8 mouse cellular contexts compared by ENCODE assay signal in the genomic region with DNA sequence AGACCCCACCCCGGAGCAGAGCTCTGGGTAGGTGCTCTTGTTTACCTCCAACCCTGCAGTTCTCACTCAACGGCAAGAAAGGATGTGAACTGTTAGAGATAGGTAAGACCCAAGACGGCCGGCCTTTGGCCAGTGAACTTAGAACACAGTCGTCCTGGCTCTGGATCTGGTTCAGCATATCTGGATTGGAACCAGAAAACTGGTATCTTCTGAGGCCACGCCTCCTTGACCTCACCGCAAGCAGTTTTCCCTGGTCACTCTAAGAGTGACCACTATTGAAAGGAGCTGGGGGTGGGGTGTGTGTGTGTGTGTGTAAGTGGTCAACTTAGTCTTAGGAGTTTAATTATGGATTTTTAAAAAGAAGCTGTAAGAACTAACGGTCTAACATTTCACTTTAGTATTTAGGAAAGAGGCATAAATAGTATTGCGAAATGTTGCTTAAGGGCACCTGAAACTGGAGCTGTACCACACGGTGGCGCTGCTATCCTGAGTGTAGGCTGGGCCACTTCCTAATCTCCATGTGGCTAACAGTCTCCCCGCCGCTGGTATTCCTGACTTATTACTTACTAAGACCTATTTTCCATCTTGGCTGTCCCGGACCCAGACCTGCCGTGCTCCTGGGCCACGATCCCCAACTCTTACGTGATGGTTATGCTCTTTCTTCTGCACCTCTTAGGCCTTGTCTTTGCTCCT. TPM values are rescaled to one million over a fixed set of nuclear protein-coding genes. Genes with fewer than 3 reads are reported as not detected.
DNase-seq lines count a peak whose midpoint lies in the region; ATAC-seq and TF ChIP-seq lines count a peak whose summit lies in the region.

No protein-coding gene starts in this region.

- H3K4me2 ChIP-seq in forebrain, embryonic 12.5 days, result no peak overlapping the region
- H3K4me2 ChIP-seq in lung, postnatal 0 days (replicated peaks; ENCODE audit: low read depth, low read length), result no peak overlapping the region

- no peaks in the 10 kb centered on the region for H3K36me3 ChIP-seq in ES-E14 (ENCODE audit: control insufficient read depth, insufficient read depth, low read length, poor library complexity, severe bottlenecking)
- H3K36me3 ChIP-seq in forebrain, embryonic 12.5 days (replicated peaks), result no peaks in the 10 kb centered on the region
- H3K36me3 ChIP-seq in lung, postnatal 0 days (ENCODE audit: insufficient read depth, low read length), result no peaks in the 10 kb centered on the region

- no peak for ATAC-seq in forebrain, embryonic 12.5 days (ENCODE audit: low FRiP score)
- peak; percentile 63 to 73 for ATAC-seq in hematopoietic stem cell, adult 5-6 weeks (replicated peaks in 1 of 2; ENCODE audit: insufficient read depth in 1 of 2, low FRiP score in 2 of 2, low TSS enrichment in 1 of 2, low read depth in 1 of 2, poor library complexity in 2 of 2, severe bottlenecking in 2 of 2)
- peak; percentile 58; the same call in 1 of the 2 replicates for ATAC-seq in lung, postnatal 0 days

- no peak overlapping the region for H3K27ac ChIP-seq in ES-E14 (ENCODE audit: insufficient read depth, low read depth, low read length, poor library complexity, severe bottlenecking)
- 0 out of 2 replicates have a peak overlapping the region, but pooled peaks have one; percentile 20 for H3K27ac ChIP-seq in forebrain, embryonic 12.5 days
- no peak overlapping the region for H3K27ac ChIP-seq in lung, postnatal 0 days (ENCODE audit: low read length)

- in situ Hi-C loops in ES-E14 (cut with MboI; ENCODE audit: low sequenced_read_pairs in 2 of 2, unreplicated experiment in 2 of 2), result no loop called here

- H3K9me3 ChIP-seq in ES-E14 (ENCODE audit: control insufficient read depth, insufficient read depth, low read depth, low read length), result no peaks in the 10 kb centered on the region
- no peaks in the 10 kb centered on the region for H3K9me3 ChIP-seq in forebrain, embryonic 12.5 days
- H3K9me3 ChIP-seq in lung, postnatal 0 days (ENCODE audit: low read length), result no peaks in the 10 kb centered on the region

- DNase-seq in ES-E14 (ENCODE audit: low read depth, low spot score), result peak; percentile 55
- DNase-seq in c-Kit-positive CD71-negative TER-119-negative erythroid progenitor cells, embryonic 14.5 days (ENCODE audit: low read depth), result peak; percentile 50
- peak; percentile 84 to 86 for DNase-seq in layer of hippocampus, postnatal 10 days (ENCODE audit: low spot score in 2 of 2)
- DNase-seq in lung, postnatal 0 days (ENCODE audit: low spot score), result peak; percentile 94
- peak; percentile 38 for DNase-seq in ovary, postnatal 10 days (ENCODE audit: low spot score)
- peak; percentile 60 to 65 for DNase-seq in thymus, postnatal 36 days

- H3K4me1 ChIP-seq in ES-E14 (ENCODE audit: control insufficient read depth in 2 of 2, insufficient read depth in 2 of 2, low read length in 2 of 2, poor library complexity in 1 of 2), result no peaks in the 10 kb centered on the region; a peak in 1 of 4 replicates
- H3K4me1 ChIP-seq in forebrain, embryonic 12.5 days, result no peaks in the 10 kb centered on the region
- H3K4me1 ChIP-seq in lung, postnatal 0 days (ENCODE audit: insufficient read depth, low read depth, low read length), result no peaks in the 10 kb centered on the region

- 38% methylated on average over 17 of the region's 17 CpGs for WGBS in forebrain, embryonic 12.5 days
- WGBS in lung, postnatal 0 days, result 34% methylated on average over 17 of the region's 17 CpGs

- no peak overlapping the region for H3K4me3 ChIP-seq in ES-E14 (ENCODE audit: insufficient read depth in 1 of 2, low read depth in 1 of 2, low read length in 2 of 2, poor library complexity in 1 of 2, severe bottlenecking in 1 of 2)
- no peak overlapping the region for H3K4me3 ChIP-seq in forebrain, embryonic 12.5 days (replicated peaks)
- H3K4me3 ChIP-seq in lung, postnatal 0 days (ENCODE audit: low read depth, low read length), result no peak overlapping the region

- TF ChIP-seq EP300 in lung, postnatal 0 days (IDR thresholded peaks at IDR 0.05), result no peak

- TF ChIP-seq CTCF in lung, postnatal 0 days (IDR thresholded peaks at IDR 0.05), result peak; percentile 93

- no peaks in the 10 kb centered on the region for H3K27me3 ChIP-seq in forebrain, embryonic 12.5 days
- no peaks in the 10 kb centered on the region for H3K27me3 ChIP-seq in lung, postnatal 0 days (replicated peaks; ENCODE audit: insufficient read depth, low read length)

- no peak overlapping the region; the same call in 1 of the 2 replicates for H3K9ac ChIP-seq in ES-E14 (ENCODE audit: insufficient read depth, low read depth, low read length, poor library complexity, severe bottlenecking)
- H3K9ac ChIP-seq in forebrain, embryonic 12.5 days, result no peak overlapping the region
- no peak overlapping the region for H3K9ac ChIP-seq in lung, postnatal 0 days (replicated peaks; ENCODE audit: low read depth)

TF ChIP-seq in ES-E14, 5 proteins besides CTCF, POLR2A, EP300 and RAD21:
- TF ChIP-seq ZC3H11A (IDR thresholded peaks at IDR 0.05; ENCODE audit: borderline replicate concordance, low read depth, low read length) (peak; percentile 34; the same call in 1 of the 2 replicates), ZNF384 (IDR thresholded peaks at IDR 0.05; ENCODE audit: low read depth, low read length) (no peak), HCFC1 (IDR thresholded peaks at IDR 0.05; ENCODE audit: borderline replicate concordance, insufficient read depth, low read length) (no peak)
TF ChIP-seq in ES-E14: peak in this region for 1.

RNA-seq across cellular contexts. Expression of a gene that starts 17.9 kb away (rescaled TPM):
- 2.0 and 2.1 TPM in 2 replicates for total RNA-seq in ES-E14 (2012; rRNA removed)
- polyA plus RNA-seq in forebrain, embryonic 12.5 days (2016; fragmentation: Nextera tagmentation; extraction: Ambion mirVana), result not detected in 2 replicates
- total RNA-seq in hematopoietic stem cell, adult 5-6 weeks (2017), result 0.45 TPM in 1 of 2 replicates, not detected in the other
- total RNA-seq in layer of hippocampus, postnatal 10 days (2021), result not detected
- not detected in 2 replicates for polyA plus RNA-seq in lung, postnatal 0 days (2015; fragmentation: Nextera tagmentation; extraction: Ambion mirVana)

RNA-seq across cellular contexts. Expression of a gene that starts 20.6 kb away (rescaled TPM):
- 0.58 TPM in 1 of 2 replicates, not detected in the other for total RNA-seq in ES-E14 (2012; rRNA removed)
- 0.63 and 0.75 TPM in 2 replicates for polyA plus RNA-seq in forebrain, embryonic 12.5 days (2016; fragmentation: Nextera tagmentation; extraction: Ambion mirVana)
- 1.1 TPM in 1 of 2 replicates, not detected in the other for total RNA-seq in hematopoietic stem cell, adult 5-6 weeks (2017)
- total RNA-seq in layer of hippocampus, postnatal 10 days (2021), result 1 to 10 TPM; 1.2 to 1.3 TPM
- polyA plus RNA-seq in lung, postnatal 0 days (2015; fragmentation: Nextera tagmentation; extraction: Ambion mirVana), result 0.81 TPM in 2 replicates

RNA-seq across cellular contexts. Expression of a gene that starts 55.6 kb away (rescaled TPM):
- 0.42 and 1.8 TPM in 2 replicates for total RNA-seq in ES-E14 (2012; rRNA removed)
- polyA plus RNA-seq in forebrain, embryonic 12.5 days (2016; fragmentation: Nextera tagmentation; extraction: Ambion mirVana), result not detected in 2 replicates
- total RNA-seq in hematopoietic stem cell, adult 5-6 weeks (2017), result 1.2 and 5.9 TPM in 2 replicates
- under 1 TPM; 0.67 to 0.69 TPM for total RNA-seq in layer of hippocampus, postnatal 10 days (2021)
- polyA plus RNA-seq in lung, postnatal 0 days (2015; fragmentation: Nextera tagmentation; extraction: Ambion mirVana), result 0.90 and 1.2 TPM in 2 replicates

RNA-seq across cellular contexts. Expression of a gene that starts 57.8 kb away (rescaled TPM):
- 10.8 and 11.4 TPM in 2 replicates for total RNA-seq in ES-E14 (2012; rRNA removed)
- 20.3 and 24.9 TPM in 2 replicates for polyA plus RNA-seq in forebrain, embryonic 12.5 days (2016; fragmentation: Nextera tagmentation; extraction: Ambion mirVana)
- 9.3 and 10.0 TPM in 2 replicates for total RNA-seq in hematopoietic stem cell, adult 5-6 weeks (2017)
- 100 to 1,000 TPM; 705 to 717 TPM for total RNA-seq in layer of hippocampus, postnatal 10 days (2021)
- polyA plus RNA-seq in lung, postnatal 0 days (2015; fragmentation: Nextera tagmentation; extraction: Ambion mirVana), result 2.0 and 2.1 TPM in 2 replicates

RNA-seq across cellular contexts. Expression of a gene that starts 59.3 kb away (rescaled TPM):
- total RNA-seq in ES-E14 (2012; rRNA removed), result 32.5 and 48.7 TPM in 2 replicates
- 43.5 and 48.4 TPM in 2 replicates for polyA plus RNA-seq in forebrain, embryonic 12.5 days (2016; fragmentation: Nextera tagmentation; extraction: Ambion mirVana)
- 42.8 and 51.7 TPM in 2 replicates for total RNA-seq in hematopoietic stem cell, adult 5-6 weeks (2017)
- 10 to 100 TPM; 55.7 to 57.6 TPM for total RNA-seq in layer of hippocampus, postnatal 10 days (2021)
- 92.0 and 95.2 TPM in 2 replicates for polyA plus RNA-seq in lung, postnatal 0 days (2015; fragmentation: Nextera tagmentation; extraction: Ambion mirVana)

Comparison
In these comparisons a context has a peak if more than half of its experiments do, and no peak if none do; other contexts are left out.
1. DNase-seq: peak in every context shown above with its lines; median percentile 94 in lung, postnatal 0 days; 85 in layer of hippocampus, postnatal 10 days; 62 in thymus, postnatal 36 days; 55 in ES-E14; 50 in c-Kit-positive CD71-negative TER-119-negative erythroid progenitor cells, embryonic 14.5 days; 38 in ovary, postnatal 10 days.